Mouse (Mus musculus): ENCODE measurements around the gene Fjx1. TPM values are rescaled to one million over a fixed set of nuclear protein-coding genes. Genes with fewer than 3 reads are reported as not detected.
A peak's percentile ranks its signal among the peaks of the same experiment; 100 is the strongest.

Gene Fjx1
- polyA plus RNA-seq, 1 experiment from 2014 or later: 32.3 TPM

DNA sequence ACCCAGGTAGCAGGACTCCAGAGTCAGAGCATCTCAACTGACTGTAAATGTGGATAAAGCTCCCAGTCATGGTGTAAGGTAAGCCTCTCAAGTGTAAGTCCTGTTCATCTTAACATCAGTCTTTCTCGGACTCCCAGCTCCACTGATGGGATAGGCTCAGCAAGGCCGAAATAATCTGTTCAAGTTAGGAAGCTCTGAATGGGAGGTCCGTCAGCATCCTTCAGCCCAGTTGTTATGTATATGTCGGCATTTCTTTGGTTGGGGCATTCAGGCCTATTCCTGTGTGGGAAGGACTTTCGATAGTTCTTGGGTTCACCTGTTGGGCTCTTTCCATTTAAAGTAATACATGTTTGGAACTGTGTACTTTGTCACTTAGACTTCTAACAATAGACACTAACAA, 48.3 kb downstream of the Fjx1 start:
- 66% methylated on average over 5 of the region's 5 CpGs for WGBS
- Histone ChIP-seq H3K4me3 (replicated peaks; ENCODE audit: low read length) (no peak overlapping the region), H3K36me3 (replicated peaks; ENCODE audit: control insufficient read depth, insufficient read depth) (no peaks in the 10 kb centered on the region), H3K9ac (no peak overlapping the region), H3K9me3 (ENCODE audit: control insufficient read depth, low read length) (no peaks in the 10 kb centered on the region), H3K27ac (no peak overlapping the region), H3K27me3 (ENCODE audit: control insufficient read depth, insufficient read depth, low read length) (no peaks in the 10 kb centered on the region), H3K4me1 (replicated peaks; ENCODE audit: control insufficient read depth, insufficient read depth, low read length) (peaks cover 26% of the 10 kb centered on the region), H3K4me2 (replicated peaks) (no peak overlapping the region)
- no peak for DNase-seq (ENCODE audit: low spot score)
- ATAC-seq (ENCODE audit: low FRiP score): no peak

DNA sequence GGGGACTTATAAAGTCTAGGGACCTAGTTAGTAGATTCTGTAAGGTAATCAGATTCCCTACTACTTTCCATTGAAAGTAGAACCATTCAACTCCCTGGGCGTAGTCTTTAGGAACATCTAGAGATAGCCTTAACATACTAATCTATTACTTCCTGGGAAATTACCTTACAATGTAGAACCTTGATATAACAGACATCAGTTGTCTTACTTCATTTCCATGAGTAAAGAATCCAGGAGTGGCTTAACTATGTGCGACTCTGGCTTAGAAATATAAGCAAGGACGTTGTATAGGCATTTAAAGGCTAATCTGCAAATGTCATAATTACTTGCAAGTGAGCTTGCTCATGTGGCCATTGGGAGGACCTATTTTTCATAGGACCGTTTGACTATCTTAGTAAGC, 49.0 kb downstream of the Fjx1 start:
- Histone ChIP-seq H3K36me3 (replicated peaks; ENCODE audit: control insufficient read depth, insufficient read depth) (no peaks in the 10 kb centered on the region), H3K27ac (no peak overlapping the region), H3K9me3 (ENCODE audit: control insufficient read depth, low read length) (no peaks in the 10 kb centered on the region), H3K4me3 (replicated peaks; ENCODE audit: low read length) (no peak overlapping the region), H3K4me2 (replicated peaks) (no peak overlapping the region), H3K9ac (no peak overlapping the region), H3K27me3 (ENCODE audit: control insufficient read depth, insufficient read depth, low read length) (no peaks in the 10 kb centered on the region), H3K4me1 (replicated peaks; ENCODE audit: control insufficient read depth, insufficient read depth, low read length) (peaks cover 30% of the 10 kb centered on the region)
- 89% methylated on average over 4 of the region's 4 CpGs for WGBS
- DNase-seq (ENCODE audit: low spot score): no peak
- ATAC-seq (ENCODE audit: low FRiP score): no peak

DNA sequence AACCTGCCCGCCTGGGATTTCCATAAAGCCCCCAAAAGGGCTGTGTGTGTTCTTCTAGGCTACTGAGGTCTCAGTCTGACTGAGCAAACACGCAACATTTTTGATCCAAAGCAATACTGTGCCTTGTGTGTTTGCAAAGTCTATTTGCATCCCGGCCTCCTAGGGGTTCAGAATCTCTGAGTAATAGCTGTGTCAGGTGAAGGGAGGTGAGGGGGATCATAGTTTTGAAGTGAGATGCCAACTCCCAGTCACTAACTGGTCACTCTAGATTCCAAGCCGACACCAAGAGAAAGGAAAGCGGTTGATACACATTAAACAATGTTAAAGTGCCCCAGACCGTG, 51.0 kb downstream of the Fjx1 start:
- 20% methylated on average over 6 of the region's 6 CpGs for WGBS
- Histone ChIP-seq H3K9ac (peak overlapping the region; percentile 90), H3K4me1 (replicated peaks; ENCODE audit: control insufficient read depth, insufficient read depth, low read length) (peaks cover 24% of the 10 kb centered on the region), H3K4me3 (replicated peaks; ENCODE audit: low read length) (peak overlapping the region; percentile 80), H3K9me3 (ENCODE audit: control insufficient read depth, low read length) (no peaks in the 10 kb centered on the region), H3K27me3 (ENCODE audit: control insufficient read depth, insufficient read depth, low read length) (no peaks in the 10 kb centered on the region), H3K27ac (peak overlapping the region; percentile 92), H3K4me2 (replicated peaks) (peak overlapping the region; percentile 87), H3K36me3 (replicated peaks; ENCODE audit: control insufficient read depth, insufficient read depth) (no peaks in the 10 kb centered on the region)
- no peak for DNase-seq (ENCODE audit: low spot score)
- no peak for ATAC-seq (ENCODE audit: low FRiP score)

DNA sequence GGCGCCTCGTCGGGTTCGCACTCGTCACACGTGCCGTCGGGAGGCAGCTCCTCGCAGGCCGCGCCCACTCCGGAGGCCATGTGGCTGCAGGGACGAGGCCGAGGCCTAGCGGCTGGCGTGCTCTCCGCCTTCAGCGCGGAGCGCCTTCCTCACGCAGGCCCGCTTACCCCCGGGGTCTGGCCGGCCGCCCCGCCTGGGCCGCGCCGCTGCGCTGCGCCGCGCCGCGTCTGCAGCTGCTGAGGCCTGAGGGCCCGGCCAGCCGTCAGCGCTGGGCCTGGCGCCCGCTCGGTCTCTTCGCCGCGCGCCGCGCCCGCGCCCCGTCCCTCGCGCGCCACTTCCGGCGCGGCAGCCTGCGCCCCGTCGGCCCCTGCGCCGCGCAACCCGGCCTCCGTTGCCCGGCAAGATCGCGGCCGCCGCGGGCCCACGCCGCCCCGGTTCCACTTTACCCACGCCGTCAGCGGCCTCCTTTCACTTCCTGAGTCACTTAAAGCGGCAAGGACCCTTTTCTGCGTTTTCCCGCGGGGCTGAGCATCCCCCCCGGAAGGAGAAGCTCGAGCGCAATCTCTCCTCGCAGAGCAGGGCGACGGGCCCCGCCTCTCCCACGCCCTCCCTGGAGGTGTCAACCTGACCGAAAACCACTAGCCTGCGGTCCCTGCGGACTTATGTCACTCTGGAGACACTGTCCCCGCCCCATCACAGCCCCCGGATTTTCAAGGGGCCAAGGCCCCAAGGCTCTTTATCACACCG, 51.5 kb downstream of the Fjx1 start:
- Histone ChIP-seq H3K9me3 (ENCODE audit: control insufficient read depth, low read length) (no peaks in the 10 kb centered on the region), H3K36me3 (replicated peaks; ENCODE audit: control insufficient read depth, insufficient read depth) (no peaks in the 10 kb centered on the region), H3K4me1 (replicated peaks; ENCODE audit: control insufficient read depth, insufficient read depth, low read length) (peaks cover 24% of the 10 kb centered on the region), H3K4me3 (replicated peaks; ENCODE audit: low read length) (peak overlapping the region; percentile 80), H3K9ac (peak overlapping the region; percentile 90), H3K27me3 (ENCODE audit: control insufficient read depth, insufficient read depth, low read length) (no peaks in the 10 kb centered on the region), H3K27ac (peak overlapping the region; percentile 92), H3K4me2 (replicated peaks) (peak overlapping the region; percentile 87)
- DNase-seq (ENCODE audit: low spot score): peak; percentile 85
- WGBS: under 1% methylated on average over 93 of the region's 94 CpGs
- ATAC-seq (ENCODE audit: low FRiP score): peak; percentile 95

DNA sequence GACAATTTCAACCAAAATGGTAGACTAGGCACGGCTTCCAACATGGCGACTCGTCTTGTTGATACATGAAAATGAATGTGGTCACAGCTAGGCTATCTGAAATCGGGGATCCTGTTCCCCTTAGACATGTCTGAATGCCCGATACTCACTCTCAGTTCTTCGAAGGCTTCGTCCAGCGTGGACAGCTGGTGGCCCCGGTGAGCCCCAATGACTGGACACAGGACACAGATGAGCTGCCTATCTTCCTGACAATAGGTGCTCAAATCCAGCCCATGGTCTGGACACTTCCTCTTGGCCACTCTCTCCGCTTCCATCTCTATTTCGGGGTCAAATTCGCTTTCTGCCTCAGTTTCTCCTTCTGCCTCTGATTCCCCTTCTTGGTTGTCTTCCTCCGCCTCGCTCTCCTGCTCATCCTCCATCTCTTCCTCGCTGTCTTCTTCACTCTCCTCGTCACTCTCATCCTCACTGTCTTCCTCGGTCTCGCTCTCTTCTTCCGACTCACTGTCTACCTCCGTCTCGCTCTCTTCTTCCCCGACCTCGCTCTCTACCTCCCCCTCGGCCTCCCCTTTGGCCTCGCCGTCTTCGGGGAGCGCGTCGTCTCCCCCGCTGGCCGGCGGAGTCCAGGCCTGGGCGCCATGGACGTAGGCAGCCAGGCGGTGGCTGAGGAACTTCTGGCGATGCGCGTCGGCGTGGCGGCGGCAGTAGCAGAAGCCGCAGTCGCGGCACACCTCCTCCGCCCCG, 52.3 kb downstream of the Fjx1 start:
- H3K4me1 ChIP-seq (replicated peaks; ENCODE audit: control insufficient read depth, insufficient read depth, low read length): peaks cover 24% of the 10 kb centered on the region
- no peak for DNase-seq (ENCODE audit: low spot score)
- H3K4me3 ChIP-seq (replicated peaks; ENCODE audit: low read length): peak overlapping the region; percentile 80
- WGBS: 41% methylated on average over 46 of the region's 48 CpGs
- peak overlapping the region; percentile 92 for H3K27ac ChIP-seq
- H3K9ac ChIP-seq: peak overlapping the region; percentile 90
- peak overlapping the region; percentile 87 for H3K4me2 ChIP-seq (replicated peaks)
- ATAC-seq (ENCODE audit: low FRiP score): no peak
- H3K27me3 ChIP-seq (ENCODE audit: control insufficient read depth, insufficient read depth, low read length): no peaks in the 10 kb centered on the region
- H3K36me3 ChIP-seq (replicated peaks; ENCODE audit: control insufficient read depth, insufficient read depth): no peaks in the 10 kb centered on the region
- no peaks in the 10 kb centered on the region for H3K9me3 ChIP-seq (ENCODE audit: control insufficient read depth, low read length)

Other genes with a start within 250 kb of the Fjx1 start
- gene Trim44, start 44.7 kb downstream of the Fjx1 start, polyA plus RNA-seq (2014; fragmentation: Nextera tagmentation; extraction: Ambion mirVana): 74.2 and 77.7 TPM in 2 replicates
- gene Pamr1, start 97.5 kb upstream of the Fjx1 start, polyA plus RNA-seq (2014; fragmentation: Nextera tagmentation; extraction: Ambion mirVana): 8.4 and 9.8 TPM in 2 replicates
- gene Slc1a2, start 206.2 kb upstream of the Fjx1 start, polyA plus RNA-seq (2014; fragmentation: Nextera tagmentation; extraction: Ambion mirVana): 23.9 and 26.7 TPM in 2 replicates